Mouse (Mus musculus) heart, embryonic 15.5 days (tissue): Measurements from ENCODE around the gene Gm45785. TPM values are rescaled to one million over a fixed set of nuclear protein-coding genes. Genes with fewer than 3 reads are reported as not detected.

ENCODE experiments used
- ATAC-seq: fragments of 200-750 bp; cut with Nextera tagmentation; replicated peaks from 2 replicates; pipeline ENCODE4 v1.8.0; 2017; ENCODE audit warnings: low read depth, moderate TSS enrichment; ENCODE audit not compliant: insufficient number of reproducible peaks, insufficient read depth, low FRiP score
- H3K27ac ChIP-seq: fragments of 300-500 bp; sonication (generic); 2 replicates; pipeline ENCODE4 v1.5.1; 2015; ENCODE audit warnings: mild to moderate bottlenecking, inconsistent platforms
- H3K27me3 ChIP-seq: fragments of 300-500 bp; sonication (generic); 2 replicates; pipeline ENCODE4 v1.6.1; 2015; ENCODE audit warnings: inconsistent platforms
- H3K36me3 ChIP-seq: fragments of 300-500 bp; sonication (generic); 2 replicates; pipeline ENCODE4 v1.6.1; 2015; ENCODE audit warnings: mild to moderate bottlenecking, inconsistent platforms
- H3K4me1 ChIP-seq: fragments of 300-500 bp; sonication (generic); replicated peaks from 2 replicates; pipeline ENCODE4 v1.6.1; 2015; ENCODE audit warnings: inconsistent platforms
- H3K4me2 ChIP-seq: fragments of 300-500 bp; sonication (generic); 2 replicates; pipeline ENCODE4 v1.6.1; 2015; ENCODE audit warnings: inconsistent platforms, mild to moderate bottlenecking, moderate library complexity
- H3K4me3 ChIP-seq: fragments of 300-500 bp; sonication (generic); 2 replicates; pipeline ENCODE4 v1.5.1; 2015; ENCODE audit warnings: mild to moderate bottlenecking, inconsistent platforms
- H3K9ac ChIP-seq: fragments of 300-500 bp; sonication (generic); 2 replicates; pipeline ENCODE4 v1.6.1; 2015; ENCODE audit warnings: mild to moderate bottlenecking, inconsistent platforms
- H3K9me3 ChIP-seq: fragments of 300-500 bp; sonication (generic); replicated peaks from 2 replicates; pipeline ENCODE4 v1.6.1; 2016; ENCODE audit warnings: inconsistent platforms
- WGBS: fragments of 180-500 bp; shearing (Covaris S2); methylation state at CpG from one replicate; pipeline ENCODE4 v1.1.7; 2015; ENCODE audit warnings: mixed read lengths; 5-methylcytosine and 5-hydroxymethylcytosine counted together
- polyA plus RNA-seq: library from polyadenylated mRNA; unstranded; fragments of >200 nt; fragmentation: Nextera tagmentation; extraction: Ambion mirVana; gene quantifications from 2 replicates; pipeline ENCODE4 v1.2.1, GENCODE M21; 2015

The Gm45785 gene
- polyA plus RNA-seq, 1 experiment from 2014 or later, result not detected

DNA sequence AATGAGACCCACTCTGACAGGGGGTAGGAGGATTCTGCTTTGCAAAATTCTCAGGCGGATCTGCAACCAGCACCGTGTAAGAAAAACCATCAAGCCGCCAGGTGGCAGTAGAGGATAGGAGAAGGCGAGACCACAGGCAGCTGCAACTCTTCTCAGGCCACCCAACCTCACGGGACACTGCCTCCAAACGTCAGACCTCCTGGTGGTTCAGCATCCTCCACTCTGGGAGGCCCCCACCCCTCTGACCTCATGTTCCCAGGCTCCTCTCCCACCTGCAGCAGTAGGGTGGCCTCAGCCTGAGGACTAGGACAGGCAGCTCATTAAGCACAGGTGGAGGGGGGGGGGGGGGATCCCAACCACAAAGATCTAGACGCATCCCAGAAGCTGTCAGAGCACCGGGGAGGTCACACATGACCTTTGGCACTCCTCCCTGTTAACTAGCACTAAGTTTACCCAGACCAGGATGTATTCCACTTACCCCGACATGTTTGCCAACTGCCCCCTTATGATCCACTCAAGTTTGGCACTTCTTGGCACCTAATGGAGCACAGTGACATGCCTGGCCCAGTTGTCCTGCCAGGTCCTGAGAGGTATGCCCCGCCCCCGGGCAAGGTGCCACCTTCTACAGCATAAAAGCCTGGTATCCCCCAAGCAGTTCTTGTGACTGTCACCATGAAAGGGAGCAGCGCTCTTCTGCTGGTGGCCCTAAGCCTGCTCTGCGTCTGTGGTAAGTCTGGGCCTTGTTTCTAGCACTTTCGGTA lies 11.0 kb downstream of the Gm45785 start, which contains the start of gene Scgb1c1:
Gene Scgb1c1, plus strand, starts transcription at position 643 of the 761 bp plus-strand sequence.
- no peak within 1 kb of the TSS for H3K9ac ChIP-seq
- 27% methylated on average over 14 of the region's 14 CpGs for WGBS
- peak; percentile 63 for ATAC-seq
- H3K36me3 ChIP-seq, result no peaks in the 10 kb centered on the region
- no peaks in the 10 kb centered on the region for H3K9me3 ChIP-seq
- H3K4me3 ChIP-seq, result no peak within 1 kb of the TSS
- peaks cover 12% of the 10 kb centered on the region for H3K4me1 ChIP-seq
- H3K27me3 ChIP-seq, result peaks cover 46% of the 10 kb centered on the region
- H3K4me2 ChIP-seq, result no peak within 1 kb of the TSS
- no peak within 1 kb of the TSS for H3K27ac ChIP-seq

DNA sequence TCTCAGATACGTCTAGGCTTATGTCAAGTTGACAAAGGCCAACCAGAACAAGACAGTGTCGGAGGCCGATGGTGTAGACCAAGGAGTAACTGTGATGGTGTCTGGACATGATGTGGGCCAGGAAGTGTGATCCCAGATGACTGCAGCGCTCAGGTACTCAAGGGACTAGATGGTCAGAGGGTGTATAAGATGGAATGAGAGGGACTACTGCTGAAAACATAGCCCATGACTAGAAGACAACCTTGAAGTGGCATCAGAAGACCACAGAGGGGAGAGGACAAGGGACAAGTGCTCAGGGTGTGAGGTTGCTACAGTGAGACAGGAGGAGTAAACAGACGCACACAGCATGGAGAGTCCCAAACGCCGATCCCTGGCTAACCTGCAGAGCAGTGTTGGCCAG lies 12.3 kb downstream of the Gm45785 start:
- Histone ChIP-seq H3K9me3 (no peaks in the 10 kb centered on the region), H3K27me3 (peaks cover 59% of the 10 kb centered on the region), H3K36me3 (no peaks in the 10 kb centered on the region), H3K4me1 (peaks cover 12% of the 10 kb centered on the region), H3K4me2 (no peak overlapping the region), H3K9ac (no peak overlapping the region), H3K27ac (no peak overlapping the region), H3K4me3 (no peak overlapping the region)
- WGBS, result 69% methylated on average over 7 of the region's 7 CpGs
- ATAC-seq, result no peak

- H3K4me1 ChIP-seq, result peaks cover 5% of the 10 kb centered on the region; the same call in 1 of the 2 replicates
- no peaks in the 10 kb centered on the region for H3K36me3 ChIP-seq
- H3K9ac ChIP-seq, result no peak overlapping the region
- H3K4me2 ChIP-seq, result no peak overlapping the region
- H3K4me3 ChIP-seq, result no peak overlapping the region
- H3K27ac ChIP-seq, result no peak overlapping the region
- 35% methylated on average over 19 of the region's 19 CpGs for WGBS
- ATAC-seq, result no peak
- peaks cover 77% of the 10 kb centered on the region for H3K27me3 ChIP-seq
- no peaks in the 10 kb centered on the region for H3K9me3 ChIP-seq
Observed at GRCm38 (mm10) chr7:140840750-140841735, 15.1 kb downstream of the Gm45785 start.

GRCm38 (mm10) chr7:140839556-140839955 lies 16.6 kb downstream of the Gm45785 start:
- H3K4me2 ChIP-seq, result no peak overlapping the region
- ATAC-seq, result no peak
- WGBS, result 55% methylated on average over 5 of the region's 5 CpGs
- H3K4me3 ChIP-seq, result no peak overlapping the region
- no peak overlapping the region for H3K9ac ChIP-seq
- no peaks in the 10 kb centered on the region for H3K36me3 ChIP-seq
- H3K27ac ChIP-seq, result no peak overlapping the region
- no peaks in the 10 kb centered on the region for H3K9me3 ChIP-seq
- H3K4me1 ChIP-seq, result no peaks in the 10 kb centered on the region
- peaks cover 83% of the 10 kb centered on the region for H3K27me3 ChIP-seq

DNA sequence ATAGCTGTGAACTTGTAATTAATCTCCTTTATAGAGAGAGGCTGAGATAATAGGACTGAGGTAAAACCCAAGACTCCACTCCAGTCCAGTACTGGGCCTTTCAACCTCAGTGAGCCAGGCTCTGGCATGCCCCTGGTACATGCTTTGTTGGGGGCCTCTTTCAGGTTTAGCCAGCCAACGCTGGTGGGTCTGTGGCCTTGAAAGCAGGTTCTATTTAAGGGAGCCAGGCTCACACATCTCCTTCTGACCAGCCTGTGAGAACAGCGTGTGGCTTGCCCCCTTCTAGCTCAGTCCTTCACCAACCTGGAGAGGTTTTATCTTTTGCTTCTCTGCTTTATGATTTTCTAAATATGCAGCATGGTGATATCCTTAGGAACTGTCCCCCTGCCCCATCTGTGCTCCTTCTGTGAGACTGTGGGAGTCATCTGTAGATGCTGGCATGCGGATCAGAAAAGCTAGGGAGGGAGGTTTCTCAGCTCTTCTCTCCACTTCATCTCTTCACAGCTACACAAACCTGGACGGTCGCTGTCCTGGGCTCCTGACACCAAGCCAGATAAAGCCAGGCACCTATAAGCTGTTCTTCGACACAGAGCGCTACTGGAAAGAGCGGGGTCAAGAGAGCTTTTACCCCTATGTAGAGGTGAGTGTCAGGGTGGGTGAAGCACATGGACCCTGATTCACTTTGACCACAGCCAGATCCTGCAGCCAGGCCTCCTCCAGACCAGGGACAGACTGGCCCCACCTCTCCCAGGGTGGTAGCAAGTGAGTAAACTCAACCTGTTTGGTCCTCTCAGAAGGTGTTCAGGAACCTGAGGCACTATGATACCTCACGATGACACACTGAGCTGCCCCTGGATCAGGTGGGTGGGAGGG lies 19.7 kb downstream of the Gm45785 start:
- 67% methylated on average over 9 of the region's 9 CpGs for WGBS
- no peak overlapping the region for H3K4me2 ChIP-seq
- H3K4me3 ChIP-seq, result no peak overlapping the region
- no peak overlapping the region for H3K27ac ChIP-seq
- no peaks in the 10 kb centered on the region for H3K4me1 ChIP-seq
- ATAC-seq, result no peak
- H3K9ac ChIP-seq, result no peak overlapping the region
- no peaks in the 10 kb centered on the region for H3K36me3 ChIP-seq
- H3K9me3 ChIP-seq, result no peaks in the 10 kb centered on the region
- peaks cover 52% of the 10 kb centered on the region for H3K27me3 ChIP-seq

DNA sequence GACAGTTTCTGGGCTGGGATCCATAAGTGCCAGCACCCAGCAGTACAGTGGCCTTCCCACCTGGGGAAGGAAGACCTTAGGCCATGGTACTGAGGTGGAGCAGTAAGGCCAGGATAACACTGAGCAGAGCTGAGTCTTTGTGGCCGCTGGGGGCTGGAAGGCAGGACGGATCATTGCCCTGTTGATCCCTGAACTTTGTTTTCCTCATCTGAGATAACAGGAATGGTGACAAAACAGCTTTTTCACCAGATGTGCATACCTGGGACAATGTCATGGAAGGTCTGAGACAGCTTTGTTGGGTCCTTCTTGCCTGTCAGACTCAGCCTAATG lies 20.4 kb downstream of the Gm45785 start:
- Histone ChIP-seq H3K9me3 (no peaks in the 10 kb centered on the region), H3K4me1 (no peaks in the 10 kb centered on the region), H3K4me3 (no peak overlapping the region), H3K27ac (no peak overlapping the region), H3K36me3 (no peaks in the 10 kb centered on the region), H3K27me3 (peaks cover 44% of the 10 kb centered on the region), H3K4me2 (no peak overlapping the region), H3K9ac (no peak overlapping the region)
- 90% methylated on average over 2 of the region's 2 CpGs for WGBS
- no peak for ATAC-seq

DNA sequence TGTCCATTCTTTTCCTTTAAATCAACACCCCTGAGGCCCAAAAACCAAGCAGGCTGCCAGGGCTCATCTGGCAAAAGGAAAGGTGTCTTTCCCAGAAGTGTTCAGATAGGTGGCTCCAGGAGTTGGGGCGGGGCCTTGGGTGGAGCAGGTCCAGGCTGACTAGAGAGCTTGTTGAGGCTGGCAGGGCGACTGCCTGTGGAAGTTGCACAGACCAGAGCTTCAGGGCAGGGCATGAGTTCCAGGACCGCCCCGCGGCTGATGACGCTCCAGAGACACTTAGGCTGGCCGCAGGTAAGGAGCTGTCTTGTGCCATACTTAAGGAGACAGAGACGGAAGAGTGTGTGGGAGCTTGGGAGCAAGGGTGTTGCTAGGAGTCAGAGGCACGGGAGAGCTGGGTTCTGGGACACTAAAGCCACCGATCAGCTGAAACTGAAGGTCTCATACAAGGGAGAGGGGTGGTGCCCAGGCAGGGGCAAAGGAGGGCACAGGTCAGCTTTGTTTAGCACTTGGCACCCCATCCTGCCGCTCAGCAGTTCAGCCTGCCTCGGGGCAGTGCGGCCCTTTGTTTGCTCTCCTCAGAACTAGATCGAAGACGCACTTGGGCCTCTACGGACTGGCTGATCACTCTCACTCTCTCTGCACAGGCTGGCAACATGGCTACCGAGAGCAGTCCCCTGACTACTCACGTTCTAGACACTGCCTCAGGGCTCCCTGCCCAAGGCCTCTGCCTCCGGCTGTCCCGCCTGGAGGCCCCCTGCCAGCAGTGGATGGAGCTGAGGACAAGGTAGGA lies 21.0 kb downstream of the Gm45785 start, which contains the start of gene Urah:
Gene Urah, plus strand, starts transcription at position 51 of the 790 bp plus-strand sequence.
- peaks cover 39% of the 10 kb centered on the region for H3K27me3 ChIP-seq
- no peak within 1 kb of the TSS for H3K9ac ChIP-seq
- no peaks in the 10 kb centered on the region for H3K9me3 ChIP-seq
- no peaks in the 10 kb centered on the region for H3K36me3 ChIP-seq
- H3K4me2 ChIP-seq, result no peak within 1 kb of the TSS
- 49% methylated on average over 20 of the region's 20 CpGs for WGBS
- H3K27ac ChIP-seq, result no peak within 1 kb of the TSS
- no peak for ATAC-seq
- no peaks in the 10 kb centered on the region for H3K4me1 ChIP-seq
- no peak within 1 kb of the TSS for H3K4me3 ChIP-seq

DNA sequence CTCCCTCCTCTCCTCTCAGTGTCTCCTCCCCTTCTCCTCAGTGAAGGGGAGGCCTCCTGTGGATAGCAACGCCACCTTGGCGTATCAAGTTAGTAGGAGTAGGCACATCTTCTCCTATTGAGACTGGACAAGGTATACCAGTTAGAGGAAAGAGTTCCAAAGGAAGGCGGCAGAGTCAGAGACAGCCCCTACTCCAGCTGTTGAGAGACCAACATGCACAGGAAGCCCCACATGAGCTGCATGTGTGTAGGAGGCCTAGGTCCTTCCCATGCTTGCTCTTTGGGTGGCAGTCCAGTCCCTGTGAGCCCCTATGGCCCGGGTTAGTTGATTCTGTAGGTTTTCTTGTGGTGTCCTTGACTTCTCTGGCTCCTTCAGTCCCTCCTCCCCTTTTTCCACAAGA lies 22.8 kb downstream of the Gm45785 start:
- no peaks in the 10 kb centered on the region for H3K9me3 ChIP-seq
- no peak overlapping the region for H3K9ac ChIP-seq
- 81% methylated on average over 4 of the region's 4 CpGs for WGBS
- H3K27me3 ChIP-seq, result peaks cover 21% of the 10 kb centered on the region
- no peaks in the 10 kb centered on the region for H3K36me3 ChIP-seq
- peaks cover under 1% of the 10 kb centered on the region; the same call in 1 of the 2 replicates for H3K4me1 ChIP-seq
- H3K27ac ChIP-seq, result no peak overlapping the region
- no peak overlapping the region for H3K4me2 ChIP-seq
- ATAC-seq, result no peak
- H3K4me3 ChIP-seq, result no peak overlapping the region

DNA sequence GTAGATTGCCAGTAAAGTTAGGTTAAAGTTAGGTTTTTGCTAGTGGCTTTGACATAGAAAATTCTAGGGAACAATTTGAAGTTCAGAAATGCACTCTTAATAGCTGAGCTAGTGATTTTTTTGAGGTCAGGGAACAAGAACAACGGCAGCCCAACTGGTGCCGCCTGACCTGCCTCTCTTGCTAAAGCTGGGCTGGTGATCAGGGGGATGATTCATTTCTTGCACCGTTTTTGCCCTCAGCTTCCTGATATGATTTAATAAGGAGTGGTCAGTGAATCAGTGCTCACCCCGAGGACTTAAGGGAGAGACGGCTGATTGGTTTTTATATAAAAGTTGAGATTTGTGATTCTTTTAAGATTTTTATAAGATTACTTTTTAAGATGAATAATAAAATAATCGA lies 24.7 kb downstream of the Gm45785 start:
- no peak for ATAC-seq
- WGBS, result 53% methylated on average over 6 of the region's 6 CpGs

DNA sequence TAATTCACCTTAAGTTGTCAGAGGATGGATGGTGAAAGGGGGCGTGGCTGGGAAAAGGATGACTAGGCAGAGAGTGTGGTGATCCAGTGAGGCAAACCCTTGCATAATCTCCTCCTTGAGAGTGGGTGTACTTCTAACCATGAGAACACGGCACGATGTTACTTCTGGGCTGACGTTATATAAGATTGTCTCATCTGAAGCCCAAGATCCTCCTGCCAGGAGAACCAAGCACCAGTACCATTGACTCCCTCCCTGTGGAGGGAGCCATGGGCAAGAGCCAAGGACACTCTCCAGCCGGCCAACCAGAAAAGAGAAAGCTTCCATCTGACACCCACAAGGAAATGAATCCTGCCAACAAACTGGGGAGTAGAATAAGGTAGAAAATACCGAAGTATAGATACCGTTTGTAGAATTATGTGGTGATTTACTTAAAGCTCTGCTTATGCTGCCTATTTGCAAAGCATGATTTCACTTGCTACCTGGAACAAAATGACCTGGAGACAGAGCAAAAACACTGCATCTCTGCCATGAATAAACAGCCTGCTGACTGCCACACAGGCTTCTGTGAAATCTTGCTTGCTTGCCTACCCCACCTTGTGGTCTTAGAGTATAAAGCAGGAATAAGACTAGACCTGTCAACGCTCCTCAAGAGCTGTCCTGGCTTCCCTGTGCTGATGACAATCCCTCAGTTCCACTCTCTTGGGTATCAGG lies 27.8 kb downstream of the Gm45785 start:
- Histone ChIP-seq H3K4me2 (peak overlapping the region; percentile 34), H3K4me1 (peaks cover 4% of the 10 kb centered on the region; the same call in 1 of the 2 replicates), H3K9me3 (no peaks in the 10 kb centered on the region), H3K27ac (no peak overlapping the region), H3K4me3 (no peak overlapping the region), H3K27me3 (no peaks in the 10 kb centered on the region), H3K9ac (no peak overlapping the region), H3K36me3 (no peaks in the 10 kb centered on the region)
- WGBS, result 24% methylated on average over 8 of the region's 8 CpGs
- ATAC-seq, result no peak

More for the DNA sequence above, 24.7 kb downstream of the Gm45785 start:
- no peak overlapping the region for H3K9ac ChIP-seq
- no peak overlapping the region for H3K27ac ChIP-seq
- H3K27me3 ChIP-seq, result peaks cover 7% of the 10 kb centered on the region
- no peak overlapping the region for H3K4me2 ChIP-seq
- peaks cover 4% of the 10 kb centered on the region; the same call in 1 of the 2 replicates for H3K4me1 ChIP-seq
- no peaks in the 10 kb centered on the region for H3K36me3 ChIP-seq
- H3K4me3 ChIP-seq, result no peak overlapping the region
- H3K9me3 ChIP-seq, result no peaks in the 10 kb centered on the region
